Mouse (Mus musculus) limb, embryonic 11.5 days (tissue): ENCODE data around the gene Maoa. TPM values are rescaled to one million over a fixed set of nuclear protein-coding genes. Genes with fewer than 3 reads are reported as not detected.

Source experiments
- ATAC-seq: fragments of 200-750 bp; cut with Nextera tagmentation; 2 replicates; pipeline ENCODE4 v1.8.0; 2017; ENCODE audit warnings: low read depth; ENCODE audit not compliant: insufficient number of reproducible peaks, low FRiP score, low TSS enrichment
- DNase-seq: peaks from one replicate; pipeline ENCODE4 v3.0.0-alpha.2; 2015; ENCODE audit warnings: low spot score
- H3K27ac ChIP-seq: fragments of 300-500 bp; sonication (generic); replicated peaks from 2 replicates; pipeline ENCODE4 v1.5.1; 2014; ENCODE audit warnings: low read depth, mild to moderate bottlenecking, low read length
- H3K27me3 ChIP-seq: fragments of 300-500 bp; sonication (generic); 2 replicates; pipeline ENCODE4 v1.6.1; 2014; ENCODE audit warnings: mild to moderate bottlenecking, low read length, mixed read lengths; ENCODE audit not compliant: control insufficient read depth, insufficient read depth
- H3K36me3 ChIP-seq: fragments of 300-500 bp; sonication (generic); 2 replicates; pipeline ENCODE4 v1.6.1; 2014; ENCODE audit warnings: mild to moderate bottlenecking, low read length, moderate library complexity, mixed read lengths; ENCODE audit not compliant: control insufficient read depth, insufficient read depth
- H3K4me1 ChIP-seq: fragments of 300-500 bp; sonication (generic); 2 replicates; pipeline ENCODE4 v1.6.1; 2014; ENCODE audit warnings: low read length, mixed read lengths; ENCODE audit not compliant: control insufficient read depth, insufficient read depth
- H3K4me2 ChIP-seq: fragments of 300-500 bp; sonication (generic); 2 replicates; pipeline ENCODE4 v1.6.1; 2014; ENCODE audit warnings: low read depth, mild to moderate bottlenecking, moderate library complexity; ENCODE audit not compliant: severe bottlenecking
- H3K4me3 ChIP-seq: fragments of 300-500 bp; sonication (generic); 2 replicates; pipeline ENCODE4 v1.5.1; 2014; ENCODE audit warnings: low read depth, low read length
- H3K9ac ChIP-seq: fragments of 300-500 bp; sonication (generic); 2 replicates; pipeline ENCODE4 v1.6.1; 2014; ENCODE audit warnings: mild to moderate bottlenecking, low read length
- H3K9me3 ChIP-seq: fragments of 300-500 bp; sonication (generic); 2 replicates; pipeline ENCODE4 v1.6.1; 2016; ENCODE audit warnings: low read length; ENCODE audit not compliant: control insufficient read depth
- WGBS: fragments of 180-500 bp; shearing (Covaris S2); extraction: QIAGEN DNeasy Blood & Tissue Kit; methylation state at CpG from one replicate; pipeline ENCODE4 v1.1.7; 2014; 5-methylcytosine and 5-hydroxymethylcytosine counted together
- polyA plus RNA-seq: library from polyadenylated mRNA; unstranded; fragments of >200 nt; fragmentation: Nextera tagmentation; extraction: Ambion mirVana; gene quantifications from 2 replicates; pipeline ENCODE4 v1.2.1, GENCODE M21; 2014

The Maoa gene
- 10.9 and 12.4 TPM in 2 replicates for polyA plus RNA-seq

DNA sequence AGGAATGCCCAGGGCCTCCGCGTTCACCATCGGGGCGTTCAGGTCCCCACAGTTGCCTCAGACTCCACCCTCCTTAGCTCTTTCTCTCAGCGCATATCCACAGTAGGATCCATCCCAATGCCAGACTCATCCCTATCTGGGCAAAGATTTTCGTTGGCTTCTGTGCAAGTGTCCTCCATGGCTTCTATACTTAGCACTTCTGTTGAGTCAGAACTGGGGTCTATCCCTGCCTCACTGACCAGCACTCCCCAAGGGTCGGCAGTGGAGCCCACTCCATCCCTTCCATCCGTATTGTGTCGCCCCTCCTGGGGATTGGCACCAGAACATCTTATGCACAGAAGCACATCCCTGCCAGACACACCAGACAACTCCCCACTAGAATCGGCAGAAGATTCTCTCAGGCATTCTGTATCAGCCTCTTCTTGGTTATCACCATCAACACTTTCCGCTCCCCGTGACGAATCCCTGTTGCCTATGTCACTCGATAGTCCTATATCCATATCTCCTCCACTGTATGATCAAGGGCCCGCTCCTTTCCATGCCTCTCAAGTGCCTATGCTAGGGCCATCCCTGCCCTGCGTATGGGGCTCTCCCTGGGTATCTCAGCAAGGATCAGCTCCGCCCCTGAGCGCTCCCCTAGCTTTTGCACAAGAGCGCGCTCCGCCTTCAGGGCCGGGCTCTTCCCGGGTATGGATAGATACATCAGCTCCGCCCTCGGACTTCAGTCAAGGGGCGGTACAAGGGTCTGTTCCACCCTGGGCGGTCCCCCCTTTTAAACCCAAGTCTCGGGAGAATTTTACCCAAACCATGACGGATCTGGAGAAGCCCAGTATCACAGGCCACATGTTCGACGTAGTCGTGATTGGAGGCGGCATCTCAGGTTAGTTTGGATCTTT lies at the start of gene Maoa:
Gene Maoa (plus strand): TSS at position 665 of the 896 bp plus-strand sequence.
- Histone ChIP-seq H3K9ac (peak within 1 kb of the TSS; percentile 61), H3K27me3 (no peaks in the 10 kb centered on the region), H3K9me3 (no peaks in the 10 kb centered on the region), H3K36me3 (no peaks in the 10 kb centered on the region), H3K4me3 (peak within 1 kb of the TSS; percentile 38), H3K4me2 (peak within 1 kb of the TSS; percentile 53), H3K4me1 (no peaks in the 10 kb centered on the region), H3K27ac (0 out of 2 replicates have a peak within 1 kb of the TSS, but pooled peaks have one; percentile 26)
- peak; percentile 68 for DNase-seq
- 20% methylated on average over 29 of the region's 33 CpGs for WGBS
- ATAC-seq: peak; percentile 86

GRCm38 (mm10) chrX:16618225-16619033 lies 1.1 kb upstream of the Maoa start:
- H3K9me3 ChIP-seq: no peaks in the 10 kb centered on the region
- WGBS: 10% methylated on average over 48 of the region's 60 CpGs
- peak overlapping the region; percentile 53 for H3K4me2 ChIP-seq
- H3K4me3 ChIP-seq: peak overlapping the region; percentile 38
- ATAC-seq (peak; percentile 92), DNase-seq (peak; percentile 84)
- H3K9ac ChIP-seq: peak overlapping the region; percentile 61
- 0 out of 2 replicates have a peak overlapping the region, but pooled peaks have one; percentile 26 for H3K27ac ChIP-seq
- H3K4me1 ChIP-seq: no peaks in the 10 kb centered on the region
- no peaks in the 10 kb centered on the region for H3K27me3 ChIP-seq
- H3K36me3 ChIP-seq: no peaks in the 10 kb centered on the region

DNA sequence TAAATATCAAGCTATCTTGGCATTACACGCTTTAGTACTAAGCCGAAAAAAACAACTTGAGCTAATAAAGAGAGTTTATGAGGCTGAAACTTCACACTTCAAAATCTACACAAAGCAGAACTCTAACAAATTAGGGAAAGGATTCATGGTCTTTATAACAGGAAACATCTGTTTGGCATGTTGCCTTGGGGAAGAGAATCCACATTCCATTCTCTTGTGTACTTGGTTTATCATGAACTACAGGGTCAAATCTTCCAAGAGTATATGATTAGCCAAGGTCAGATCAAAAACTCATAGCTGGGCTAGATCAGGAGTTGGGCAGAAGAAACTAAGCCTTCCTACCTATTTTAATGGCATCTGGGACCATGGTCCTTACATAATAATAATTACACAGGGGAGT lies 37.0 kb downstream of the Maoa start:
- no peak for DNase-seq
- no peak overlapping the region for H3K4me3 ChIP-seq
- H3K4me1 ChIP-seq: no peaks in the 10 kb centered on the region
- no peak overlapping the region for H3K4me2 ChIP-seq
- H3K9ac ChIP-seq: no peak overlapping the region
- H3K27me3 ChIP-seq: no peaks in the 10 kb centered on the region
- ATAC-seq: no peak
- 53% methylated on average over 2 of the region's 2 CpGs for WGBS
- no peaks in the 10 kb centered on the region for H3K36me3 ChIP-seq
- no peak overlapping the region for H3K27ac ChIP-seq
- no peaks in the 10 kb centered on the region for H3K9me3 ChIP-seq

- Histone ChIP-seq H3K4me2 (no peak overlapping the region), H3K27ac (no peak overlapping the region), H3K4me3 (no peak overlapping the region), H3K9ac (no peak overlapping the region), H3K27me3 (no peaks in the 10 kb centered on the region), H3K4me1 (no peaks in the 10 kb centered on the region), H3K9me3 (no peaks in the 10 kb centered on the region), H3K36me3 (no peaks in the 10 kb centered on the region)
- 60% methylated on average over 1 of the region's 1 CpGs for WGBS
- DNase-seq (no peak), ATAC-seq (no peak)
Measured at GRCm38 (mm10) chrX:16706094-16706493, 86.6 kb downstream of the Maoa start.

GRCm38 (mm10) chrX:16714033-16714432 lies 94.5 kb downstream of the Maoa start:
- no peak overlapping the region for H3K9ac ChIP-seq
- no peaks in the 10 kb centered on the region for H3K36me3 ChIP-seq
- DNase-seq (no peak), ATAC-seq (no peak)
- no peak overlapping the region for H3K4me2 ChIP-seq
- H3K9me3 ChIP-seq: no peaks in the 10 kb centered on the region
- H3K4me1 ChIP-seq: no peaks in the 10 kb centered on the region
- no peak overlapping the region for H3K27ac ChIP-seq
- no peaks in the 10 kb centered on the region for H3K27me3 ChIP-seq
- WGBS: 81% methylated on average over 1 of the region's 1 CpGs
- H3K4me3 ChIP-seq: no peak overlapping the region

Other genes with a start within 250 kb of the Maoa start
- not detected in 2 replicates for gene Cypt1, start 96.8 kb upstream of the Maoa start, polyA plus RNA-seq
- gene Maob, start 197.7 kb downstream of the Maoa start, polyA plus RNA-seq: 5.5 and 6.5 TPM in 2 replicates